Mouse (Mus musculus): ENCODE data around the gene Slc15a3. TPM values are rescaled to one million over a fixed set of nuclear protein-coding genes. Genes with fewer than 3 reads are reported as not detected.

Gene Slc15a3
- polyA plus RNA-seq, 1 experiment from 2014 or later = 0.93 TPM

DNA sequence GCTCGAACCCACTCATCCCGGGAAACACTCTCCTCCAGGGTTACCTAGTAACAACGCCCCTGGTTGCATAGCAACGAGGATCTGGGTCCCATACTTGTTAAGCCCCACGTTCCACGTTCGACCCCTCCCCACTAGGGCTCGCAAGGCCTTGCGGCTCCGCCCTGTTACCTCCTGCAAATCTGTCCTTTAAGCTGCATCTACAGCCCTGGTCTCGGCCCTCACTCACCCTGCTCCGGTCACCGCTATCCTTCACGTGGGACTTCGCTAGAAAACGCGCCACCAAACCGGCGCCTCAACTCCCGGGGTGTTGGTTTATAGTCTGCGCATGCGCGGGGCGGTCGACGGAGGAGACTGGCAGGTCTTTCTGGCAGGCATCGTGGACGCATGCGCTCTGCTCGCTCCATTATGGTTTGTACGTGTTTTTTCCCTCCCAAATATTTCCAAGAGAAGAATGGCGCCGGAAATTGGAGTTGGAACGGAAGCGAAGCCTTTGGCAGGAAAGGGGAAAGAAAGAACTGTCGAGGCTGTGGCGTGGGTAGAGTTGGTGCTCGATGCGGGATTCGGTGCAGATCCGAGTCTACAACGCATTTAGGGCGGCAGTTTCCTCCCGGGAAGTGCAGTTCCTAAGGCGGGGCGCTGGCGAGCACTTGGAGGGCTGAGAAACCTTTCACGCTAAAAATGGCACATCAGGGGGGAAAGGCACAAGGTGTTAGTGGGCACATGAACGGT lies 42.1 kb downstream of the Slc15a3 start, which contains the start of gene Tmem109:
Gene Tmem109, minus strand, starts transcription at position 576 of the 729 bp plus-strand sequence.
- ATAC-seq (replicated peaks; ENCODE audit: low FRiP score, low read depth) = peak; percentile 86
- peak within 1 kb of the TSS; percentile 89 for H3K27ac ChIP-seq
- peak within 1 kb of the TSS; percentile 51 for H3K4me3 ChIP-seq (replicated peaks; ENCODE audit: low read depth, low read length)
- H3K4me1 ChIP-seq (replicated peaks; ENCODE audit: insufficient read depth, low read length) = peaks cover 20% of the 10 kb centered on the region; the same call in 1 of the 2 replicates
- H3K4me2 ChIP-seq (ENCODE audit: low read length) = peak within 1 kb of the TSS; percentile 67
- H3K9ac ChIP-seq (ENCODE audit: low read depth, low read length) = peak within 1 kb of the TSS; percentile 60
- peak; percentile 99 for DNase-seq (ENCODE audit: low spot score)
- no peaks in the 10 kb centered on the region for H3K27me3 ChIP-seq (ENCODE audit: insufficient read depth, low read length)
- H3K9me3 ChIP-seq (replicated peaks; ENCODE audit: low read length) = no peaks in the 10 kb centered on the region
- peak; percentile 35; the same call in 1 of the 2 replicates for TF ChIP-seq CTCF (IDR thresholded peaks at IDR 0.05; ENCODE audit: low read depth)
- WGBS = under 1% methylated on average over 49 of the region's 49 CpGs
- H3K36me3 ChIP-seq (ENCODE audit: insufficient read depth, low read length) = no peaks in the 10 kb centered on the region

DNA sequence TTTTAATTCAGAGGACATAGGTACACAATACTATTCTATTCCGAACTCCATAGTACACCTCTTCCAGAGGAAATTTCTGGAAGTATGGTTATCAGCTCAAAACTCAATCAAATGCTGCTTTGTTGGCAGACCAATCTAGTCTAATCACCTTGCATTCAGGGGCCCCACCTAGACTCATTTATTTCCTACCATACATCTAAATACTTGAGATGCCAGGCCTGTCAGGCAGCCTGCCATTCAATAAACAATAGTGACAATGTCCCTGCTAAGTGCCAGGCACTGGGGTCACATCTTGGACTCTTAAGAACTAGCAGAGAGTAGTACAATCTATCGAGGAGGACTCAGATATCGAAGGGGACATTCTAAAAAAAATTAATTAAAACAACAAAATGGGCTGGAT lies 52.7 kb downstream of the Slc15a3 start:
- no peak overlapping the region for H3K27ac ChIP-seq
- ATAC-seq (replicated peaks; ENCODE audit: low FRiP score, low read depth) (no peak), DNase-seq (ENCODE audit: low spot score) (no peak)
- TF ChIP-seq CTCF (IDR thresholded peaks at IDR 0.05; ENCODE audit: low read depth) = no peak
- WGBS = 91% methylated on average over 3 of the region's 3 CpGs
- H3K9me3 ChIP-seq (replicated peaks; ENCODE audit: low read length) = no peaks in the 10 kb centered on the region
- no peaks in the 10 kb centered on the region for H3K27me3 ChIP-seq (ENCODE audit: insufficient read depth, low read length)
- no peak overlapping the region for H3K9ac ChIP-seq (ENCODE audit: low read depth, low read length)
- H3K4me2 ChIP-seq (ENCODE audit: low read length) = no peak overlapping the region
- peaks cover 10% of the 10 kb centered on the region; the same call in 1 of the 2 replicates for H3K4me1 ChIP-seq (replicated peaks; ENCODE audit: insufficient read depth, low read length)
- no peak overlapping the region for H3K4me3 ChIP-seq (replicated peaks; ENCODE audit: low read depth, low read length)
- no peaks in the 10 kb centered on the region for H3K36me3 ChIP-seq (ENCODE audit: insufficient read depth, low read length)

DNA sequence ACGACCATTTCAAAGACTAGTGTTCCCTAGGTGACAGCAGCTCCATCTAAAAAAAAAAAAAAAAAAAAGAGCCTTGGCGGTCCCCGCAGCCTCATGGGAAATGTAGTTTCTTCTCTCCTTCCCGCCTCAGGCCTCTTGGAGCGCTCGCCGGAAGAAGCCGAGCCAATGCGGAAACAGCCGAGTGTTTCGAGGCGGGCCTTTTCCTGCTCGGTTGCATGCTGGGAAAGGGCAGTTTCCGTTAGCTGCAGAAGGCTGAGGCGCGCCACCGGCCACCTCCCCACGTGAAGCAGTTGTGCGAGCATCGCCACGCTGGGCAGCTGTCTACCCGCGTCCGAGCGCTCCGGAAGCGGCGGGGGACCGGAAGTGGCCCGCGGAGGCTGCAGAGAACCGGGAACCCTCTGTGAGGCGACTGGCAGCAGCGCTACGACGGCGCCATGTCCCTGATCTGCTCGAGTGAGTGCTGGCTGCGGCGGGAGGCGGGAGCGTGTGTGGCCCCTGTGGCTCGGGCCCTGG lies 55.5 kb downstream of the Slc15a3 start, which contains the start of gene Prpf19:
Gene Prpf19, plus strand, starts transcription at position 216 of the 513 bp plus-strand sequence.
- WGBS = 0% methylated on average over 43 of the region's 43 CpGs
- Histone ChIP-seq H3K27me3 (ENCODE audit: insufficient read depth, low read length) (no peaks in the 10 kb centered on the region), H3K9ac (ENCODE audit: low read depth, low read length) (peak within 1 kb of the TSS; percentile 91), H3K4me3 (replicated peaks; ENCODE audit: low read depth, low read length) (peak within 1 kb of the TSS; percentile 80), H3K27ac (peak within 1 kb of the TSS; percentile 92), H3K4me1 (replicated peaks; ENCODE audit: insufficient read depth, low read length) (peaks cover 10% of the 10 kb centered on the region; the same call in 1 of the 2 replicates), H3K36me3 (ENCODE audit: insufficient read depth, low read length) (peaks cover 18% of the 10 kb centered on the region; the same call in 1 of the 2 replicates), H3K4me2 (ENCODE audit: low read length) (peak within 1 kb of the TSS; percentile 69), H3K9me3 (replicated peaks; ENCODE audit: low read length) (no peaks in the 10 kb centered on the region)
- TF ChIP-seq CTCF (IDR thresholded peaks at IDR 0.05; ENCODE audit: low read depth) = peak; percentile 27; the same call in 1 of the 2 replicates
- DNase-seq (ENCODE audit: low spot score) = peak; percentile 99
- peak; percentile 90 for ATAC-seq (replicated peaks; ENCODE audit: low FRiP score, low read depth)

DNA sequence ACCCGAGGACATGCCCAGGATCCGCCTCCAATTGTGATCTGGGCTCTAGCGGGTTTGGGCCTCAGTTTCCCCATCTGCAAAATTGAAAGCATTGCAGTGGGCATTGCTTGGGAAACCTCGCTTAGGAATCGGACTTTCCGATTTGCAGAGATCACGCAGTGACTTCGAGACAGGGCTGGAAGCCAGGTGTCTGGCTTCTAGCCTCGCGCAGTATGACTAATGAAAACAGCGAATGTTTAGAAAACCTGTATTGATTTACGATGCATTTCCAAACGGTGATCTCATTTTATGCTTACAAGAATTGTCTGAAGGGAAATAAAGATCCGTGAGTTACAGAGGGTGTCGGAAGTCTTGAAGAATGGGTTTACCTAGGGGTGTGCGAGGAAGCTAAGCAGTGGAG lies 56.2 kb downstream of the Slc15a3 start:
- H3K9ac ChIP-seq (ENCODE audit: low read depth, low read length) = peak overlapping the region; percentile 91
- peak overlapping the region; percentile 80 for H3K4me3 ChIP-seq (replicated peaks; ENCODE audit: low read depth, low read length)
- H3K4me1 ChIP-seq (replicated peaks; ENCODE audit: insufficient read depth, low read length) = peaks cover 10% of the 10 kb centered on the region; the same call in 1 of the 2 replicates
- H3K27me3 ChIP-seq (ENCODE audit: insufficient read depth, low read length) = no peaks in the 10 kb centered on the region
- H3K9me3 ChIP-seq (replicated peaks; ENCODE audit: low read length) = no peaks in the 10 kb centered on the region
- H3K36me3 ChIP-seq (ENCODE audit: insufficient read depth, low read length) = peaks cover 24% of the 10 kb centered on the region
- peak overlapping the region; percentile 69 for H3K4me2 ChIP-seq (ENCODE audit: low read length)
- TF ChIP-seq CTCF (IDR thresholded peaks at IDR 0.05; ENCODE audit: low read depth) = no peak
- WGBS = under 1% methylated on average over 16 of the region's 16 CpGs
- H3K27ac ChIP-seq = peak overlapping the region; percentile 92
- peak; percentile 52 for DNase-seq (ENCODE audit: low spot score)
- peak; percentile 4; the same call in 1 of the 2 replicates for ATAC-seq (replicated peaks; ENCODE audit: low FRiP score, low read depth)

DNA sequence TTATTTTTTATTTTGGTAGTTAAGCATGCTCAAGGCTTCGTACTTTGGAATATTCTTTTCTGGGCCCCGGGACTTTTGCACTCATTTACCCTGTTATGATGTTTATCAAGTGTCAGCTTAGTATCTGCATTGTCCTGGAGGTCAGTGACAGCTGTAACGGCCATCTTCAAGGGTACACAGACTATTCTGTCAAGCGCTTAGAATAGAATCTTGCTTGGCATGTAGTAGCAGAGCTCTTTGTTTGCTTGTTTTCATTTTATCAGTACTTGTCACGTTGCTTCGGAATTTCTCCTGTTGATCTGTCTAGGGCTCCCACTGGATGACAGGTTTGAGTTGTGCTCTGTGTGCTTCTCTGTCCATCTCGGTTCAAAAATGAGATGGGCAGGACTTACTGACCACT lies 57.3 kb downstream of the Slc15a3 start:
- no peak for TF ChIP-seq CTCF (IDR thresholded peaks at IDR 0.05; ENCODE audit: low read depth)
- H3K9me3 ChIP-seq (replicated peaks; ENCODE audit: low read length) = no peaks in the 10 kb centered on the region
- 0 out of 2 replicates have a peak overlapping the region, but pooled peaks have one; percentile 80 for H3K4me3 ChIP-seq (replicated peaks; ENCODE audit: low read depth, low read length)
- H3K36me3 ChIP-seq (ENCODE audit: insufficient read depth, low read length) = peaks cover 33% of the 10 kb centered on the region
- peak overlapping the region; percentile 69 for H3K4me2 ChIP-seq (ENCODE audit: low read length)
- no peak for DNase-seq (ENCODE audit: low spot score)
- ATAC-seq (replicated peaks; ENCODE audit: low FRiP score, low read depth) = no peak
- H3K9ac ChIP-seq (ENCODE audit: low read depth, low read length) = peak overlapping the region; percentile 91
- WGBS = 71% methylated on average over 7 of the region's 7 CpGs
- peaks cover 10% of the 10 kb centered on the region; the same call in 1 of the 2 replicates for H3K4me1 ChIP-seq (replicated peaks; ENCODE audit: insufficient read depth, low read length)
- no peak overlapping the region for H3K27ac ChIP-seq
- H3K27me3 ChIP-seq (ENCODE audit: insufficient read depth, low read length) = no peaks in the 10 kb centered on the region

DNA sequence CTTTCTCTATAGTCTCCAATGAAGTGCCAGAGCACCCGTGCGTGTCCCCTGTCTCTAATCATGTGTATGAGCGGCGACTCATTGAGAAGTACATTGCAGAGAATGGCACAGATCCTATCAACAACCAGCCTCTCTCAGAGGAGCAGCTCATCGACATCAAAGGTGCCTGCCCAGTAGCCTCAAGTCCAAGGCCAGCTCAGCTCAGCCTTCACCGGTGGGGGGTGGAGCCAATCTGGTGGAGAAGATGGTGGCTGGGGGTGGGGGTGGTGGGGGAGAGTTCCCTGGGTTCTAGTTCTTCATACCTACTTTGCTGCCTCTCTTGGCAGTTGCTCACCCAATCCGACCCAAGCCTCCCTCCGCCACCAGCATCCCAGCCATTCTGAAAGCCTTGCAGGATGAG lies 58.0 kb downstream of the Slc15a3 start:
- Histone ChIP-seq H3K9me3 (replicated peaks; ENCODE audit: low read length) (no peaks in the 10 kb centered on the region), H3K4me1 (replicated peaks; ENCODE audit: insufficient read depth, low read length) (peaks cover 10% of the 10 kb centered on the region; the same call in 1 of the 2 replicates), H3K4me3 (replicated peaks; ENCODE audit: low read depth, low read length) (no peak overlapping the region), H3K36me3 (ENCODE audit: insufficient read depth, low read length) (peaks cover 40% of the 10 kb centered on the region), H3K4me2 (ENCODE audit: low read length) (no peak overlapping the region), H3K9ac (ENCODE audit: low read depth, low read length) (0 out of 2 replicates have a peak overlapping the region, but pooled peaks have one; percentile 91), H3K27me3 (ENCODE audit: insufficient read depth, low read length) (no peaks in the 10 kb centered on the region), H3K27ac (no peak overlapping the region)
- no peak for TF ChIP-seq CTCF (IDR thresholded peaks at IDR 0.05; ENCODE audit: low read depth)
- WGBS = 73% methylated on average over 8 of the region's 8 CpGs
- DNase-seq (ENCODE audit: low spot score) = no peak
- no peak for ATAC-seq (replicated peaks; ENCODE audit: low FRiP score, low read depth)

All from kidney, postnatal 0 days (tissue).